Mouse (Mus musculus) myocyte (in vitro differentiated cells): Measurements from ENCODE around the gene Cnot6l. TPM values are rescaled to one million over a fixed set of nuclear protein-coding genes. Genes with fewer than 3 reads are reported as not detected.

Source experiments
- H3K27me3 ChIP-seq: one replicate; pipeline ENCODE4 v1.6.1; 2011; ENCODE audit not compliant: control insufficient read depth, insufficient read depth, insufficient read length
- H3K36me3 ChIP-seq: one replicate; pipeline ENCODE4 v1.6.1; 2011; ENCODE audit not compliant: control insufficient read depth, insufficient read depth
- H3K4me2 ChIP-seq: one replicate; pipeline ENCODE4 v1.6.1; 2011; ENCODE audit warnings: low read depth, control low read depth
- H3K4me3 ChIP-seq: one replicate; pipeline ENCODE4 v1.5.1; 2011; ENCODE audit warnings: mild to moderate bottlenecking, control low read depth, moderate library complexity
- H3K79me2 ChIP-seq: one replicate; pipeline ENCODE4 v1.6.1; 2011; ENCODE audit not compliant: control insufficient read depth, insufficient read depth
- H3ac ChIP-seq: one replicate; pipeline ENCODE4 v1.6.1; 2011; ENCODE audit not compliant: control insufficient read depth, insufficient read length
- CEBPB ChIP-seq: IDR thresholded peaks from 2 replicates; pipeline ENCODE4 v1.6.1; 2011; ENCODE audit warnings: mild to moderate bottlenecking, moderate library complexity; ENCODE audit not compliant: poor library complexity, insufficient read depth, severe bottlenecking
- E2F4 ChIP-seq: IDR thresholded peaks from one replicate; pipeline ENCODE4 v1.6.1; 2011; ENCODE audit warnings: mild to moderate bottlenecking, control low read depth, moderate library complexity; ENCODE audit not compliant: insufficient read depth
- MAX ChIP-seq: IDR thresholded peaks from one replicate; pipeline ENCODE4 v1.6.1; 2011; ENCODE audit warnings: low read depth, mild to moderate bottlenecking, control low read depth
- MYOD1 ChIP-seq, 3 experiments: IDR thresholded peaks; one replicate each; pipeline ENCODE4 v1.6.1; 2011; ENCODE audit warnings: control low read depth in 2 of 3, low read depth in 2 of 3, mild to moderate bottlenecking in 2 of 3, moderate library complexity in 1 of 3; ENCODE audit not compliant: insufficient read length in 2 of 3, control insufficient read depth in 1 of 3
- MYOG ChIP-seq, 3 experiments: IDR thresholded peaks; one replicate each; pipeline ENCODE4 v1.6.1; 2011; ENCODE audit warnings: control low read depth in 2 of 3, low read depth in 2 of 3, mild to moderate bottlenecking in 2 of 3; ENCODE audit not compliant: insufficient read length in 2 of 3, control insufficient read depth in 1 of 3, insufficient read depth in 1 of 3
- POLR2A ChIP-seq: IDR thresholded peaks from one replicate; pipeline ENCODE4 v1.6.1; 2011; ENCODE audit warnings: low read depth, mild to moderate bottlenecking, control low read depth, moderate library complexity; ENCODE audit not compliant: insufficient read length
- POLR2AphosphoS2 ChIP-seq: IDR thresholded peaks from one replicate; pipeline ENCODE4 v1.6.1; 2011; ENCODE audit warnings: low read depth, control low read depth; ENCODE audit not compliant: insufficient read length
- REST ChIP-seq: IDR thresholded peaks from one replicate; pipeline ENCODE4 v1.6.1; 2011; ENCODE audit warnings: mild to moderate bottlenecking, control low read depth, moderate library complexity; ENCODE audit not compliant: insufficient read depth, insufficient read length
- SRF ChIP-seq: IDR thresholded peaks from one replicate; pipeline ENCODE4 v1.6.1; 2011; ENCODE audit warnings: low read depth; ENCODE audit not compliant: control insufficient read depth, insufficient read length
- TCF12 ChIP-seq: IDR thresholded peaks from one replicate; pipeline ENCODE4 v1.6.1; 2011; ENCODE audit warnings: mild to moderate bottlenecking, control low read depth; ENCODE audit not compliant: poor library complexity, insufficient read depth, severe bottlenecking
- TCF3 ChIP-seq: IDR thresholded peaks from one replicate; pipeline ENCODE4 v1.6.1; 2011; ENCODE audit warnings: low read depth, control low read depth; ENCODE audit not compliant: insufficient read length
- USF1 ChIP-seq: IDR thresholded peaks from one replicate; pipeline ENCODE4 v1.6.1; 2011; ENCODE audit warnings: low read depth, mild to moderate bottlenecking, control low read depth, moderate library complexity
- polyA plus RNA-seq: library from polyadenylated mRNA; unstranded; fragments of >200 nt; fragmentation: generic; extraction: Trizol; gene quantifications from one replicate; pipeline ENCODE4 v1.2.1, GENCODE M21; 2012; ENCODE audit warnings: missing spikeins

Cnot6l gene
- polyA plus RNA-seq, 1 experiment: 26.5 TPM

GRCm38 (mm10) chr5:96130683-96131082, 33.3 kb downstream of the Cnot6l start:
- no peak overlapping the region for H3K4me3 ChIP-seq
- H3K79me2 ChIP-seq: peaks cover 59% of the 10 kb centered on the region
- no peaks in the 10 kb centered on the region for H3K27me3 ChIP-seq
- H3ac ChIP-seq: no peak overlapping the region
- TF ChIP-seq MAX: no peak
- no peak for TF ChIP-seq CEBPB
- TF ChIP-seq POLR2AphosphoS2: no peak
- TF ChIP-seq USF1: no peak
- TF ChIP-seq POLR2A: no peak
- TF ChIP-seq REST: no peak
- TF ChIP-seq SRF: no peak
- no peak for TF ChIP-seq MYOD1 (IDR thresholded peaks at IDR 0.05; ENCODE audit: control insufficient read depth in 1 of 3, insufficient read length in 2 of 3, low read depth in 2 of 3)
- TF ChIP-seq MYOG (IDR thresholded peaks at IDR 0.05; ENCODE audit: control insufficient read depth in 1 of 3, insufficient read depth in 1 of 3, insufficient read length in 2 of 3, low read depth in 2 of 3): no peak
- TF ChIP-seq TCF12: no peak
- no peak for TF ChIP-seq TCF3
- TF ChIP-seq E2F4: no peak
- peaks cover 41% of the 10 kb centered on the region for H3K36me3 ChIP-seq
- no peak overlapping the region for H3K4me2 ChIP-seq

- Histone ChIP-seq H3K79me2 (peaks cover 20% of the 10 kb centered on the region), H3K4me2 (no peak overlapping the region), H3K4me3 (no peak overlapping the region), H3K27me3 (no peaks in the 10 kb centered on the region), H3K36me3 (peaks cover 29% of the 10 kb centered on the region), H3ac (no peak overlapping the region)
- TF ChIP-seq MAX: no peak
- no peak for TF ChIP-seq E2F4
- no peak for TF ChIP-seq MYOG (IDR thresholded peaks at IDR 0.05; ENCODE audit: control insufficient read depth in 1 of 3, insufficient read depth in 1 of 3, insufficient read length in 2 of 3, low read depth in 2 of 3)
- TF ChIP-seq MYOD1 (IDR thresholded peaks at IDR 0.05; ENCODE audit: control insufficient read depth in 1 of 3, insufficient read length in 2 of 3, low read depth in 2 of 3): no peak
- TF ChIP-seq POLR2A: no peak
- no peak for TF ChIP-seq USF1
- TF ChIP-seq TCF3: no peak
- TF ChIP-seq TCF12: no peak
- no peak for TF ChIP-seq CEBPB
- no peak for TF ChIP-seq REST
These were observed 37.1 kb downstream of the Cnot6l start for GRCm38 (mm10) chr5:96126856-96127255.

- no peak for TF ChIP-seq MYOD1 (IDR thresholded peaks at IDR 0.05; ENCODE audit: control insufficient read depth in 1 of 3, insufficient read length in 2 of 3, low read depth in 2 of 3)
- TF ChIP-seq E2F4: no peak
- no peak for TF ChIP-seq POLR2AphosphoS2
- no peak overlapping the region for H3ac ChIP-seq
- no peak overlapping the region for H3K4me2 ChIP-seq
- peaks cover 28% of the 10 kb centered on the region for H3K79me2 ChIP-seq
- H3K36me3 ChIP-seq: peaks cover 23% of the 10 kb centered on the region
- H3K4me3 ChIP-seq: no peak overlapping the region
- no peaks in the 10 kb centered on the region for H3K27me3 ChIP-seq
These were observed 49.0 kb downstream of the Cnot6l start for GRCm38 (mm10) chr5:96114943-96115342.

GRCm38 (mm10) chr5:96104644-96105043, 59.3 kb downstream of the Cnot6l start:
- Histone ChIP-seq H3K27me3 (no peaks in the 10 kb centered on the region), H3K36me3 (peaks cover 35% of the 10 kb centered on the region), H3ac (no peak overlapping the region), H3K4me3 (no peak overlapping the region), H3K79me2 (peaks cover 16% of the 10 kb centered on the region), H3K4me2 (no peak overlapping the region)
- no peak for TF ChIP-seq POLR2A
- TF ChIP-seq E2F4: no peak

GRCm38 (mm10) chr5:96091468-96091867, 72.5 kb downstream of the Cnot6l start:
- H3K4me2 ChIP-seq: no peak overlapping the region
- H3K27me3 ChIP-seq: no peaks in the 10 kb centered on the region
- TF ChIP-seq SRF (no peak), MAX (no peak), POLR2AphosphoS2 (no peak), TCF3 (no peak)
- peaks cover 4% of the 10 kb centered on the region for H3K79me2 ChIP-seq
- H3K4me3 ChIP-seq: no peak overlapping the region
- H3K36me3 ChIP-seq: peaks cover 19% of the 10 kb centered on the region
- H3ac ChIP-seq: no peak overlapping the region

GRCm38 (mm10) chr5:96085324-96085723, 78.6 kb downstream of the Cnot6l start:
- H3K36me3 ChIP-seq: peaks cover 40% of the 10 kb centered on the region
- TF ChIP-seq POLR2AphosphoS2 (no peak), MYOD1 (IDR thresholded peaks at IDR 0.05; ENCODE audit: control insufficient read depth in 1 of 3, insufficient read length in 2 of 3, low read depth in 2 of 3) (no peak), TCF3 (no peak), REST (no peak), SRF (no peak), MYOG (IDR thresholded peaks at IDR 0.05; ENCODE audit: control insufficient read depth in 1 of 3, insufficient read depth in 1 of 3, insufficient read length in 2 of 3, low read depth in 2 of 3) (no peak), USF1 (no peak), CEBPB (no peak), MAX (no peak), TCF12 (no peak)
- no peak overlapping the region for H3ac ChIP-seq
- peaks cover 4% of the 10 kb centered on the region for H3K79me2 ChIP-seq
- no peak overlapping the region for H3K4me2 ChIP-seq
- no peak overlapping the region for H3K4me3 ChIP-seq
- no peaks in the 10 kb centered on the region for H3K27me3 ChIP-seq
